Mouse (Mus musculus): ENCODE measurements around the gene Sncg.
"Not testable (repeated sequence)": the region's sequence is repeated elsewhere in the genome, so short reads cannot be mapped to it uniquely, and the experiment has no call there.

Sncg gene

GRCm38 (mm10) chr14:34374577-34374976 lies at the start of gene Sncg:
TSS of gene Sncg (minus strand) at chr14:34374789.
- no peak for DNase-seq (ENCODE audit: low read depth in 1 of 2, low spot score in 2 of 2)

- DNase-seq (ENCODE audit: low read depth in 1 of 2, low spot score in 2 of 2), result no peak
Observed at GRCm38 (mm10) chr14:34421078-34421477, 46.5 kb upstream of the Sncg start.

- DNase-seq (ENCODE audit: low read depth in 1 of 2, low spot score in 2 of 2), result no peak
Observed at GRCm38 (mm10) chr14:34417501-34417900, 42.9 kb upstream of the Sncg start.

GRCm38 (mm10) chr14:34416946-34417345 lies 42.4 kb upstream of the Sncg start:
- DNase-seq (ENCODE audit: low read depth in 1 of 2, low spot score in 2 of 2), result not testable (repeated sequence)

GRCm38 (mm10) chr14:34412164-34412896 lies 37.7 kb upstream of the Sncg start:
- no peak for DNase-seq (ENCODE audit: low read depth in 1 of 2, low spot score in 2 of 2)

GRCm38 (mm10) chr14:34410716-34411115 lies 36.1 kb upstream of the Sncg start:
- DNase-seq (ENCODE audit: low read depth in 1 of 2, low spot score in 2 of 2), result no peak

- DNase-seq (ENCODE audit: low read depth in 1 of 2, low spot score in 2 of 2), result no peak
Observed at GRCm38 (mm10) chr14:34403424-34403823, 28.8 kb upstream of the Sncg start.

- DNase-seq (ENCODE audit: low read depth in 1 of 2, low spot score in 2 of 2), result no peak
Observed at GRCm38 (mm10) chr14:34402871-34403270, 28.3 kb upstream of the Sncg start.

GRCm38 (mm10) chr14:34401135-34401534 lies 26.5 kb upstream of the Sncg start:
- peak; percentile 31 to 72 for DNase-seq (ENCODE audit: low read depth in 1 of 2, low spot score in 2 of 2)

GRCm38 (mm10) chr14:34400021-34400420 lies 25.4 kb upstream of the Sncg start:
- no peak for DNase-seq (ENCODE audit: low read depth in 1 of 2, low spot score in 2 of 2)

- DNase-seq (ENCODE audit: low read depth in 1 of 2, low spot score in 2 of 2), result no peak
Observed at GRCm38 (mm10) chr14:34399301-34399700, 24.7 kb upstream of the Sncg start.

GRCm38 (mm10) chr14:34398901-34399300 lies 24.3 kb upstream of the Sncg start:
- DNase-seq (ENCODE audit: low read depth in 1 of 2, low spot score in 2 of 2), result no peak

- no peak for DNase-seq (ENCODE audit: low read depth in 1 of 2, low spot score in 2 of 2)
Observed at GRCm38 (mm10) chr14:34397871-34398270, 23.3 kb upstream of the Sncg start.

- no peak for DNase-seq (ENCODE audit: low read depth in 1 of 2, low spot score in 2 of 2)
Observed at GRCm38 (mm10) chr14:34393295-34393694, 18.7 kb upstream of the Sncg start.

GRCm38 (mm10) chr14:34382921-34383704 lies 8.5 kb upstream of the Sncg start:
- no peak for DNase-seq (ENCODE audit: low read depth in 1 of 2, low spot score in 2 of 2)

GRCm38 (mm10) chr14:34378560-34379331 lies 4.2 kb upstream of the Sncg start:
- DNase-seq (ENCODE audit: low read depth in 1 of 2, low spot score in 2 of 2), result no peak

GRCm38 (mm10) chr14:34377121-34377520 lies 2.5 kb upstream of the Sncg start:
- DNase-seq (ENCODE audit: low read depth in 1 of 2, low spot score in 2 of 2), result no peak

GRCm38 (mm10) chr14:34375941-34376340 lies 1.4 kb upstream of the Sncg start:
- DNase-seq (ENCODE audit: low read depth in 1 of 2, low spot score in 2 of 2), result no peak

- no peak for DNase-seq (ENCODE audit: low read depth in 1 of 2, low spot score in 2 of 2)
Observed at GRCm38 (mm10) chr14:34375415-34375904, 871 bp upstream of the Sncg start, which contains the start of gene Mmrn2. TSS of gene Mmrn2 (plus strand) at chr14:34375465.

GRCm38 (mm10) chr14:34373581-34373980 lies 1.0 kb downstream of the Sncg start:
- no peak for DNase-seq (ENCODE audit: low read depth in 1 of 2, low spot score in 2 of 2)

- no peak for DNase-seq (ENCODE audit: low read depth in 1 of 2, low spot score in 2 of 2)
Observed at GRCm38 (mm10) chr14:34372646-34373045, 1.9 kb downstream of the Sncg start.
